Mouse (Mus musculus): Measurements from ENCODE around the gene Pip4k2a. TPM values are rescaled to one million over a fixed set of nuclear protein-coding genes. Genes with fewer than 3 reads are reported as not detected.

The Pip4k2a gene
- polyA plus RNA-seq, 1 experiment from 2014 or later, result 6.1 TPM

- no peak for DNase-seq (ENCODE audit: low spot score)
- no peaks in the 10 kb centered on the region for H3K9me3 ChIP-seq
- WGBS, result 89% methylated on average over 5 of the region's 5 CpGs
- no peaks in the 10 kb centered on the region for H3K36me3 ChIP-seq (replicated peaks)
- peaks cover 48% of the 10 kb centered on the region for H3K4me1 ChIP-seq
- H3K27ac ChIP-seq (replicated peaks), result no peak overlapping the region
- H3K27me3 ChIP-seq (replicated peaks; ENCODE audit: low read depth, poor library complexity, severe bottlenecking), result no peaks in the 10 kb centered on the region
- no peak overlapping the region for H3K4me3 ChIP-seq
These were observed 38.4 kb downstream of the Pip4k2a start for GRCm38 (mm10) chr2:18959558-18959957.

- 91% methylated on average over 6 of the region's 6 CpGs for WGBS
- Histone ChIP-seq H3K27me3 (replicated peaks; ENCODE audit: low read depth, poor library complexity, severe bottlenecking) (no peaks in the 10 kb centered on the region), H3K36me3 (replicated peaks) (no peaks in the 10 kb centered on the region), H3K4me1 (peaks cover 48% of the 10 kb centered on the region), H3K9me3 (no peaks in the 10 kb centered on the region), H3K27ac (replicated peaks) (no peak overlapping the region), H3K4me3 (no peak overlapping the region)
- DNase-seq (ENCODE audit: low spot score), result no peak
These were observed 38.9 kb downstream of the Pip4k2a start for GRCm38 (mm10) chr2:18959008-18959407.

GRCm38 (mm10) chr2:18958501-18958900, 39.4 kb downstream of the Pip4k2a start:
- peaks cover 48% of the 10 kb centered on the region for H3K4me1 ChIP-seq
- no peak for DNase-seq (ENCODE audit: low spot score)
- no peaks in the 10 kb centered on the region for H3K27me3 ChIP-seq (replicated peaks; ENCODE audit: low read depth, poor library complexity, severe bottlenecking)
- WGBS, result 93% methylated on average over 5 of the region's 5 CpGs
- H3K4me3 ChIP-seq, result no peak overlapping the region
- no peaks in the 10 kb centered on the region for H3K36me3 ChIP-seq (replicated peaks)
- H3K27ac ChIP-seq (replicated peaks), result no peak overlapping the region
- no peaks in the 10 kb centered on the region for H3K9me3 ChIP-seq

GRCm38 (mm10) chr2:18958044-18958443, 39.9 kb downstream of the Pip4k2a start:
- H3K4me1 ChIP-seq, result peaks cover 48% of the 10 kb centered on the region
- WGBS, result 85% methylated on average over 9 of the region's 9 CpGs

GRCm38 (mm10) chr2:18957459-18957858, 40.5 kb downstream of the Pip4k2a start:
- Histone ChIP-seq H3K4me1 (peaks cover 50% of the 10 kb centered on the region), H3K27ac (replicated peaks) (no peak overlapping the region), H3K36me3 (replicated peaks) (no peaks in the 10 kb centered on the region), H3K9me3 (no peaks in the 10 kb centered on the region), H3K4me3 (no peak overlapping the region), H3K27me3 (replicated peaks; ENCODE audit: low read depth, poor library complexity, severe bottlenecking) (no peaks in the 10 kb centered on the region)
- 81% methylated on average over 7 of the region's 7 CpGs for WGBS
- no peak for DNase-seq (ENCODE audit: low spot score)

More at GRCm38 (mm10) chr2:18958044-18958443, 39.9 kb downstream of the Pip4k2a start:
- no peak overlapping the region for H3K4me3 ChIP-seq
- no peak for DNase-seq (ENCODE audit: low spot score)
- H3K9me3 ChIP-seq, result no peaks in the 10 kb centered on the region
- H3K27ac ChIP-seq (replicated peaks), result no peak overlapping the region; the same call in 1 of the 2 replicates
- no peaks in the 10 kb centered on the region for H3K36me3 ChIP-seq (replicated peaks)
- no peaks in the 10 kb centered on the region for H3K27me3 ChIP-seq (replicated peaks; ENCODE audit: low read depth, poor library complexity, severe bottlenecking)

- no peak overlapping the region for H3K27ac ChIP-seq (replicated peaks)
- no peaks in the 10 kb centered on the region for H3K9me3 ChIP-seq
- peaks cover 55% of the 10 kb centered on the region for H3K4me1 ChIP-seq
- no peaks in the 10 kb centered on the region for H3K27me3 ChIP-seq (replicated peaks; ENCODE audit: low read depth, poor library complexity, severe bottlenecking)
- H3K4me3 ChIP-seq, result no peak overlapping the region
- WGBS, result 40% methylated on average over 7 of the region's 7 CpGs
- H3K36me3 ChIP-seq (replicated peaks), result no peaks in the 10 kb centered on the region
- no peak for DNase-seq (ENCODE audit: low spot score)
These were observed 41.0 kb downstream of the Pip4k2a start for GRCm38 (mm10) chr2:18956945-18957344.

GRCm38 (mm10) chr2:18956424-18956823, 41.5 kb downstream of the Pip4k2a start:
- Histone ChIP-seq H3K4me3 (no peak overlapping the region), H3K9me3 (no peaks in the 10 kb centered on the region), H3K27ac (replicated peaks) (no peak overlapping the region), H3K36me3 (replicated peaks) (no peaks in the 10 kb centered on the region), H3K4me1 (peaks cover 55% of the 10 kb centered on the region), H3K27me3 (replicated peaks; ENCODE audit: low read depth, poor library complexity, severe bottlenecking) (no peaks in the 10 kb centered on the region)
- DNase-seq (ENCODE audit: low spot score), result no peak
- 84% methylated on average over 3 of the region's 3 CpGs for WGBS

GRCm38 (mm10) chr2:18955671-18956070, 42.3 kb downstream of the Pip4k2a start:
- DNase-seq (ENCODE audit: low spot score), result no peak
- 90% methylated on average over 13 of the region's 13 CpGs for WGBS
- no peaks in the 10 kb centered on the region for H3K9me3 ChIP-seq
- no peaks in the 10 kb centered on the region for H3K27me3 ChIP-seq (replicated peaks; ENCODE audit: low read depth, poor library complexity, severe bottlenecking)
- no peak overlapping the region for H3K27ac ChIP-seq (replicated peaks)
- no peak overlapping the region for H3K4me3 ChIP-seq
- no peaks in the 10 kb centered on the region for H3K36me3 ChIP-seq (replicated peaks)
- peaks cover 48% of the 10 kb centered on the region for H3K4me1 ChIP-seq

GRCm38 (mm10) chr2:18955022-18955421, 42.9 kb downstream of the Pip4k2a start:
- WGBS, result 35% methylated on average over 4 of the region's 4 CpGs
- H3K36me3 ChIP-seq (replicated peaks), result no peaks in the 10 kb centered on the region
- H3K27me3 ChIP-seq (replicated peaks; ENCODE audit: low read depth, poor library complexity, severe bottlenecking), result no peaks in the 10 kb centered on the region
- H3K4me1 ChIP-seq, result peaks cover 42% of the 10 kb centered on the region
- DNase-seq (ENCODE audit: low spot score), result no peak
- no peak overlapping the region for H3K4me3 ChIP-seq
- no peaks in the 10 kb centered on the region for H3K9me3 ChIP-seq
- no peak overlapping the region for H3K27ac ChIP-seq (replicated peaks)

- DNase-seq (ENCODE audit: low spot score), result no peak
- Histone ChIP-seq H3K4me3 (no peak overlapping the region), H3K36me3 (replicated peaks) (no peaks in the 10 kb centered on the region), H3K4me1 (peaks cover 42% of the 10 kb centered on the region), H3K27ac (replicated peaks) (no peak overlapping the region), H3K9me3 (no peaks in the 10 kb centered on the region), H3K27me3 (replicated peaks; ENCODE audit: low read depth, poor library complexity, severe bottlenecking) (no peaks in the 10 kb centered on the region)
- WGBS, result 82% methylated on average over 4 of the region's 4 CpGs
These were observed 43.5 kb downstream of the Pip4k2a start for GRCm38 (mm10) chr2:18954422-18954821.

GRCm38 (mm10) chr2:18952102-18952673, 45.7 kb downstream of the Pip4k2a start:
- Histone ChIP-seq H3K4me3 (no peak overlapping the region), H3K27ac (replicated peaks) (no peak overlapping the region), H3K36me3 (replicated peaks) (no peaks in the 10 kb centered on the region), H3K4me1 (peaks cover 41% of the 10 kb centered on the region), H3K9me3 (no peaks in the 10 kb centered on the region), H3K27me3 (replicated peaks; ENCODE audit: low read depth, poor library complexity, severe bottlenecking) (no peaks in the 10 kb centered on the region)
- DNase-seq (ENCODE audit: low spot score), result no peak
- WGBS, result 55% methylated on average over 7 of the region's 7 CpGs

- no peaks in the 10 kb centered on the region for H3K27me3 ChIP-seq (replicated peaks; ENCODE audit: low read depth, poor library complexity, severe bottlenecking)
- H3K36me3 ChIP-seq (replicated peaks), result no peaks in the 10 kb centered on the region
- no peaks in the 10 kb centered on the region for H3K9me3 ChIP-seq
- no peak for DNase-seq (ENCODE audit: low spot score)
- 65% methylated on average over 2 of the region's 2 CpGs for WGBS
- H3K4me3 ChIP-seq, result no peak overlapping the region
- peaks cover 36% of the 10 kb centered on the region for H3K4me1 ChIP-seq
- no peak overlapping the region for H3K27ac ChIP-seq (replicated peaks)
These were observed 47.2 kb downstream of the Pip4k2a start for GRCm38 (mm10) chr2:18950758-18951157.

GRCm38 (mm10) chr2:18948741-18949140, 49.2 kb downstream of the Pip4k2a start:
- Histone ChIP-seq H3K4me1 (peaks cover 27% of the 10 kb centered on the region), H3K4me3 (no peak overlapping the region), H3K27me3 (replicated peaks; ENCODE audit: low read depth, poor library complexity, severe bottlenecking) (no peaks in the 10 kb centered on the region), H3K27ac (replicated peaks) (no peak overlapping the region), H3K9me3 (no peaks in the 10 kb centered on the region), H3K36me3 (replicated peaks) (no peaks in the 10 kb centered on the region)
- WGBS, result 83% methylated on average over 7 of the region's 7 CpGs
- DNase-seq (ENCODE audit: low spot score), result no peak

Measured in embryonic facial prominence, embryonic 10.5 days (tissue).